Mouse (Mus musculus): ENCODE results near the gene Tll1. TPM values are rescaled to one million over a fixed set of nuclear protein-coding genes. Genes with fewer than 3 reads are reported as not detected.

Gene Tll1
- 1.2 and 1.6 TPM in 2 replicates for polyA plus RNA-seq (2016; fragmentation: Nextera tagmentation; extraction: Ambion mirVana)

DNA sequence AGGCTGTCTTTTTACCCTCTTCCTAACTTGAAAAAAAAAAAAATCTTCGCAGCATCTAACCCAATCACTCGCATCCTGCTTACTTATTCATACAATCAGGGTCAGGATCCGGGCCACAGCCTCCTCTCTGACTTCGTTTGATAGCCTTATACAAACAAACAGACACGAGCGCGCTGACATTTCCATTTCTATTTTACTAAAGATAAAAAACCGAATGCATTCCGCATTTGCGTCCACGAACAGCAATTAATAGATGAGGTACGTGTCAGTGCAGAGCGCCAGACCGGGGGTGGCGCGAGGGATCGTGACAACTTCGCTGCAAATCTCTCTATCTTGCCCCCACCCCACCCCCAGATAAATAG is at the start of gene Tll1:
Gene Tll1 (minus strand): TSS at position 248 of the 362 bp plus-strand sequence.
- Histone ChIP-seq H3K27ac (replicated peaks) (peak within 1 kb of the TSS; percentile 79), H3K4me1 (peaks cover 22% of the 10 kb centered on the region), H3K9me3 (no peaks in the 10 kb centered on the region), H3K27me3 (replicated peaks; ENCODE audit: low read depth, poor library complexity, severe bottlenecking) (peaks cover 35% of the 10 kb centered on the region), H3K4me3 (peak within 1 kb of the TSS; percentile 77), H3K36me3 (replicated peaks) (no peaks in the 10 kb centered on the region)
- peak; percentile 33 for DNase-seq (ENCODE audit: low spot score)
- under 1% methylated on average over 18 of the region's 18 CpGs for WGBS

DNA sequence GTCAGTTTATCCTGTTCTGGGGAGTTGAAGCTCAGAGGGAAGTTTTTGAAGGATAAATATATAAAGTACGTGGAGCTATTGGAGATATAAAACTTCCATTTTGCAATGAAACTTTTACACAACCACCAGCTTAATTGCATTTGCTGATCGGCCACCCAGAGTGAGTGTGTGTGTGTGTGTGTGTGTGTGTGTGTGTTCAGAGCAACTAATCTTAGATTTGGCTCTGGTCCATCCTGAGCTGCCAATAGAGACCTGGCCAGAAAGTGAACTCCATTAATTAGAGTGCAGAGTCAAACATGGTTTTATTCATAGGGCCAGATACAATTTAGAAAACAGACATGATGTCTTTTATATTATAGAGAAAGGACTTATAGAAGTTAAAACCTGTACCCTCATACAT is 32.6 kb upstream of the Tll1 start:
- no peaks in the 10 kb centered on the region for H3K4me1 ChIP-seq
- WGBS, result 84% methylated on average over 2 of the region's 2 CpGs

DNA sequence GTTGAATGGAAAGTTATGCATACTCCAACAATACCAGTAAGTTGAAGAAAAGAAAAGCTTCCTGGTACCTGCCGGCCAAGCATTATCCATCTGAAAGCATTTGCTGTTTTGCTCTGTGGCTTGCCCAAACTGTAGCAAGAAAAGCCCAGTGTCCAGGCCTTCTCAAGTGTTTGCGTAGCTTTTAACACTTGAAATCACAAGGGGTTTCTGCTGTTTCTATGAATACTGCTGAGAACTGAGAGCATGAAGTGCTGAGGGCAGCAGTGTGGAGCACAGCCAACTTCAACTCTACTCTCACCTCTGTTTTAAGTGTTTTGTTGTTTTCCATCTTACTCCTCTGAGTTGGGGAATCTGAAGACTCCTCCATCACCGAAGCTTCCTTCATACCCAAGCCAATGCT is 15.5 kb upstream of the Tll1 start:
- no peak for DNase-seq (ENCODE audit: low spot score)
- Histone ChIP-seq H3K36me3 (replicated peaks) (no peaks in the 10 kb centered on the region), H3K27me3 (replicated peaks; ENCODE audit: low read depth, poor library complexity, severe bottlenecking) (no peaks in the 10 kb centered on the region), H3K27ac (replicated peaks) (no peak overlapping the region), H3K4me3 (no peak overlapping the region), H3K9me3 (no peaks in the 10 kb centered on the region), H3K4me1 (peaks cover 3% of the 10 kb centered on the region; the same call in 1 of the 2 replicates)
- WGBS, result 87% methylated on average over 3 of the region's 3 CpGs

More for the DNA sequence above, 32.6 kb upstream of the Tll1 start:
- no peaks in the 10 kb centered on the region for H3K9me3 ChIP-seq
- no peak for DNase-seq (ENCODE audit: low spot score)
- no peaks in the 10 kb centered on the region for H3K27me3 ChIP-seq (replicated peaks; ENCODE audit: low read depth, poor library complexity, severe bottlenecking)
- H3K27ac ChIP-seq (replicated peaks), result no peak overlapping the region
- no peaks in the 10 kb centered on the region for H3K36me3 ChIP-seq (replicated peaks)
- H3K4me3 ChIP-seq, result no peak overlapping the region

DNA sequence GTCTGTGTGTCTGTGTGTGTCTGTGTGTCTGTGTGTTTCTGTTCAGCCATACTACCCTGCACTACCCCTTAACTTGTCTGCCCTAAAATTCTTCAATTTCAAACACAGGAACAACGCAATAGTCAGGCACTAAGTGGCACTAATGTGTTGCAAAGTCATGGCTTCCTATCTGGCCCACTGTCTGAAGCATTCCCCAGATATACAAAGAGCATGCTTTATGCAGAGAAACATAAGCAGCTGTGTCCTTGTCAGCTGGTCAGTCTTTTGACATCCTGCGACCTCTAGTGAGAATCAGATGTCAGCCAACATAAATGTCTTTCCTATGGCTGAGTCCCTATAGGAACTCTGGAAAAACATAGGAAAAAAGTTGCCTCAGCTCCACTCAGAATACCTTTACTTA is 11.6 kb upstream of the Tll1 start:
- H3K4me3 ChIP-seq, result no peak overlapping the region
- H3K27ac ChIP-seq (replicated peaks), result no peak overlapping the region
- DNase-seq (ENCODE audit: low spot score), result peak; percentile 17
- peaks cover 8% of the 10 kb centered on the region for H3K4me1 ChIP-seq
- H3K36me3 ChIP-seq (replicated peaks), result no peaks in the 10 kb centered on the region
- no peaks in the 10 kb centered on the region for H3K9me3 ChIP-seq
- no peaks in the 10 kb centered on the region for H3K27me3 ChIP-seq (replicated peaks; ENCODE audit: low read depth, poor library complexity, severe bottlenecking)
- WGBS, result 35% methylated on average over 2 of the region's 2 CpGs

DNA sequence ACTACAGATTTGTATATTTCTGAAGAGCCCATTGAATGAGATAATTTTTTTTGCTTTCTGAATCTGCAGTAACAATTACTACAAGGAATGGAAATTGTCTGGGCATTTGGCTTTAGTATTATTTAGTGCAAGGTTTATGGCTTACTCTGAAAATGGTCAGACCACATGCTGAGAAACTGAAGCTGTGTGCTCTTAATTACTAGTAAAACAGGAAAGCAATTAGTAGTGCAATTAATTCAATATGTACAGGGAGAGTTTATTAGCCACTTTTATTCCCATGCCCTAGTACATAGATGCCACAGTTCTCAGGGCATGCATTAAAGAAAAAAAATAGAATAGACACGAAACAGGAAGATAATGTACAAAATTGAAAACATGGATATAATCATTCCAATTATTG is 10.2 kb upstream of the Tll1 start:
- Histone ChIP-seq H3K4me1 (peaks cover 8% of the 10 kb centered on the region), H3K9me3 (peaks cover 5% of the 10 kb centered on the region; the same call in 1 of the 2 replicates), H3K27me3 (replicated peaks; ENCODE audit: low read depth, poor library complexity, severe bottlenecking) (no peaks in the 10 kb centered on the region), H3K36me3 (replicated peaks) (no peaks in the 10 kb centered on the region), H3K27ac (replicated peaks) (no peak overlapping the region), H3K4me3 (no peak overlapping the region)
- no peak for DNase-seq (ENCODE audit: low spot score)
- WGBS, result 60% methylated on average over 1 of the region's 1 CpGs

DNA sequence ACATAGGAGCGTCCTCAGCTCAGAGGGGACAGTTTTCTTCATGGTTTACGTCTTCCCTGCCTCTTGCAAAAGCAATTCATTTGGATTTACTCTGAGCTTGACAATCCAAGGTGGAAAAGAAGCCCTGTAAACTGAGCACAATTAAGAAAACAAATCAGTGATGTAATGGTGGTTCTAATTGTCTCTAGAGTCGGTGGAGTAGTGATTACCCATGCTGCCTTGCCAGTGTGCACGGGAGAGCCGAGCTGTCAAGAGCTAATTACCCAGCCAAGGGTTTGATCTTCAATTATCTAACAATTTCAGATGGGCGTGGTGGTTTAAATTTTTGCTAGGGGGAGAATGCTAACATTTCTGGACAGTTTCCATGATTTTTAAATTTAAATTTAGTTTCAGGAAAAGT is 9.3 kb upstream of the Tll1 start:
- WGBS, result 46% methylated on average over 6 of the region's 6 CpGs
- H3K36me3 ChIP-seq (replicated peaks), result no peaks in the 10 kb centered on the region
- H3K4me1 ChIP-seq, result peaks cover 8% of the 10 kb centered on the region
- peaks cover 5% of the 10 kb centered on the region; the same call in 1 of the 2 replicates for H3K9me3 ChIP-seq
- H3K27ac ChIP-seq (replicated peaks), result no peak overlapping the region
- H3K4me3 ChIP-seq, result no peak overlapping the region
- DNase-seq (ENCODE audit: low spot score), result no peak
- no peaks in the 10 kb centered on the region for H3K27me3 ChIP-seq (replicated peaks; ENCODE audit: low read depth, poor library complexity, severe bottlenecking)

DNA sequence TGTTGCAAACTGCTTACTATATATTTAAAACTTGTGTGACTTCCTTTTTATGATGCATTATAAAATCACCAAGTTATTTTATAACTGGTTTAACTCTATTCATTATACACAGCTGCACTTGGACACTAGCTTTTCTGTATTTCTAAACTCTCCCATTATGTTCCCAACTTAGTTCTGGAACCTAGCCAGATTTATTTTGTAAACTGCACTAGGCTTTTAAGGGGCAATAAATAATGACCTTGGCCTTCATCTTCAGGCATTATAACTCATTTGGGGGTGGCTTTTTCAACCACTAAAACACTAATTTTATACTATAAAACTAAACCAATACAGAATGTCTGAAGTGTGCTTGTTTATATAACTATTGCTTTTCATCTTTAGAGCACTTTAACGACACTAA is 8.8 kb upstream of the Tll1 start:
- H3K36me3 ChIP-seq (replicated peaks), result no peaks in the 10 kb centered on the region
- no peak overlapping the region for H3K4me3 ChIP-seq
- WGBS, result 76% methylated on average over 1 of the region's 1 CpGs
- H3K27me3 ChIP-seq (replicated peaks; ENCODE audit: low read depth, poor library complexity, severe bottlenecking), result no peaks in the 10 kb centered on the region
- H3K27ac ChIP-seq (replicated peaks), result no peak overlapping the region
- no peak for DNase-seq (ENCODE audit: low spot score)
- peaks cover 8% of the 10 kb centered on the region for H3K4me1 ChIP-seq
- H3K9me3 ChIP-seq, result peaks cover 5% of the 10 kb centered on the region; the same call in 1 of the 2 replicates

DNA sequence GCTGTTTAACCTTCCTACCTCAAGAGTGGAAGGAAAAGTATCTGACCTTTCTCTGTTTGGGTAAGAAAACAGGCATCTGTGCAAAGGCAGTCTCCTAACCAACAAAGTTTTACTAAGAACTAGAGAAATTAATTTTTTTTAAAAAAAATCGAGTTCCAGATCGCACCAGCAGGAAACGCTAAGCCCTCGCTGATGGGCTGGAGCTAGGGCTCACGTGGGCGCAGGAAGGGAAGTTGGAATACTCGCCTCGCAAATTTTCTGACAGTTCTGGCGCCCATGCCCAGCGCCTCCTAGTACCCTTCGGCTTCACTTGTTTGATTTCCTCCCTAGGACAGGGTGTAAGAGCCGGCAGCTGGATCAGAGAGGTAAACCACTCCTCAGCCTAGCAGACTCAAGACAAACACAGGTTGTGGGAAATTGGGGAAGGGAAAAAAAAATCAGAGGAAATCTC is 365 bp upstream of the Tll1 start:
- WGBS, result under 1% methylated on average over 12 of the region's 12 CpGs
- H3K27ac ChIP-seq (replicated peaks), result peak overlapping the region; percentile 79; the same call in 1 of the 2 replicates
- DNase-seq (ENCODE audit: low spot score), result peak; percentile 61
- H3K9me3 ChIP-seq, result no peaks in the 10 kb centered on the region
- peaks cover 35% of the 10 kb centered on the region for H3K27me3 ChIP-seq (replicated peaks; ENCODE audit: low read depth, poor library complexity, severe bottlenecking)
- H3K36me3 ChIP-seq (replicated peaks), result no peaks in the 10 kb centered on the region
- peaks cover 22% of the 10 kb centered on the region for H3K4me1 ChIP-seq
- H3K4me3 ChIP-seq, result peak overlapping the region; percentile 77

DNA sequence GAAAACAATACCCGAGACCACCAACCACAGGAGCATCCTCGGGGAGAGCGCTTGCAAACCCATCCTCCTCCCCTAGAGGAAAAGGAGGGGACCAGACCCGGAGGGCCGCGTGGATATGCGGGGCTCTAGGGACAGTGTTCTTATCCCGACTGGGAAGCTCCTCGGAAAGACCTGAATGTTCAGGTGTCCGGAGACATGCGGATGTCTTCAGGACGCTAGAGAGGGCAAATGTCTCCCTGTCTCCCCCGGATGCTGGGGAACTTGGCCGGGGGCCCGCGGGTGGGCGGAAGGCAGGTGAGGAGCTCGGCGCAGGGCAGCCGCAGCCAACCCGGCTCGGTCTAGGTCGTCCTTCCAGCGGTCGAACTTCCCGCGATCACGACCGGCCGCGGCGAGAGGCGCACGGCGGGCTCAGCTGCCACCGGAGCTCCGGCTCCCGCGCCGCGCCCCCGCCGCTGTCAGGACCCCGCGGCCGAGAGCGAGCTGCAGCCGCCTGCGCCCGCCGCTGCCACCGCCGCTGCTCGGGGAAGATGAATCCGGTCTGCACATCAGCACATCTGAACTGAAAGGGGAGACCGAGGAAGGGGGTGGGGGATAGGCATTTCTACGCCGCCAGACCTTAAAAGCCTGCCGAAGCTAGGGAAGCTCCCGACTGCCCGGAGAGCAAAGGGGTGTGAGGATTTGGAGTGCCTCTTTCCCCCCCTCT is 599 bp downstream of the Tll1 start:
- peak overlapping the region; percentile 79 for H3K27ac ChIP-seq (replicated peaks)
- H3K36me3 ChIP-seq (replicated peaks), result no peaks in the 10 kb centered on the region
- peak overlapping the region; percentile 77 for H3K4me3 ChIP-seq
- WGBS, result under 1% methylated on average over 61 of the region's 61 CpGs
- H3K9me3 ChIP-seq, result no peaks in the 10 kb centered on the region
- peaks cover 22% of the 10 kb centered on the region for H3K4me1 ChIP-seq
- peak; percentile 68 for DNase-seq (ENCODE audit: low spot score)
- H3K27me3 ChIP-seq (replicated peaks; ENCODE audit: low read depth, poor library complexity, severe bottlenecking), result peaks cover 35% of the 10 kb centered on the region

DNA sequence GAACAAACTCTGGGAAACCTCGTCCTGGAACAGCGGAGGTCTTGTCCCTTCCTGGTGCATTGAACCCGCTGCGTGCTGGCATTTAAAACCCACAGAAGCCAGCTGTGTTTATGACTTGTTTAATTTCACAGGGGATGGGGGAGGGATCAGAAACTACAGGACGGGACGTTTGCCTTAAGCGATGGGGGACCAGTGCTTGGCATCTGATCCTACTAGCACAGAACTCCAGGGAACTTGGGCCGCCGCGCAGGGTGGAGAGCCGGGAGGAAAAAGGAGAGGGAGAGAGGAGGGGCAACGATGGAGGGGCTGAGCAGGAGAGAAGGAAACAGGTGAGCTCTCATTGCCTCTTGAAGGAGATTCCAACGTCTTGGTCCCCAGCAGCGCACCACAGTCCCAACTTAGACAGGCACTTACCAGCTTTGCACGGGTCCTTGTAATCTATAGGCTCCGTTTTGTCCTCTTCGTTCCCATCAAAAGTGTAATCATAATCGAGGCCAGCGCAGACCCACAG is 1.2 kb downstream of the Tll1 start:
- WGBS, result under 1% methylated on average over 19 of the region's 19 CpGs
- H3K27ac ChIP-seq (replicated peaks), result peak overlapping the region; percentile 79
- peaks cover 22% of the 10 kb centered on the region for H3K4me1 ChIP-seq
- H3K27me3 ChIP-seq (replicated peaks; ENCODE audit: low read depth, poor library complexity, severe bottlenecking), result peaks cover 35% of the 10 kb centered on the region
- no peaks in the 10 kb centered on the region for H3K9me3 ChIP-seq
- H3K4me3 ChIP-seq, result peak overlapping the region; percentile 77
- H3K36me3 ChIP-seq (replicated peaks), result no peaks in the 10 kb centered on the region
- DNase-seq (ENCODE audit: low spot score), result peak; percentile 50

DNA sequence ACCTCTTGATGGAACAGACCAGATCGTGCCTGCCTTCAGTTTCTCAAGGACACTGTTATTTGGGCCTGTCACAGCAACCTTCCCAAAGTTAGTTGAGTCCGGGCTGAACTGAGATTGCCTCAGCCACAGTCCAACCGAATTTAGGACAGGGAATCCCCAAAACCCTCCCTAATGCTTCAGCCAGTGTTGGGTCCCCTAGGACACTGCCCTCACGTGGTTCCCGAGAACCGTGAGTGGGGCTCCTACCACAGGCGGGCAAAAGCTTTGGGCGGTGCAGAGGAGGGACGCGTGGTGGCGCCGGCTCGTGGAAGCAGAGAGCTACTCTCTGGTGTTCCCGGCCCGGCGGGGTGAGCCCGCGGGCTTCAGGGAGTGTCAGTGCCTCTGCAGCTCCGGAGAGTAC is 1.9 kb downstream of the Tll1 start:
- H3K4me1 ChIP-seq, result peaks cover 22% of the 10 kb centered on the region
- peak; percentile 68 for DNase-seq (ENCODE audit: low spot score)
- H3K27ac ChIP-seq (replicated peaks), result no peak overlapping the region
- peaks cover 35% of the 10 kb centered on the region for H3K27me3 ChIP-seq (replicated peaks; ENCODE audit: low read depth, poor library complexity, severe bottlenecking)
- H3K9me3 ChIP-seq, result no peaks in the 10 kb centered on the region
- peak overlapping the region; percentile 77 for H3K4me3 ChIP-seq
- 1% methylated on average over 19 of the region's 19 CpGs for WGBS
- H3K36me3 ChIP-seq (replicated peaks), result no peaks in the 10 kb centered on the region

DNA sequence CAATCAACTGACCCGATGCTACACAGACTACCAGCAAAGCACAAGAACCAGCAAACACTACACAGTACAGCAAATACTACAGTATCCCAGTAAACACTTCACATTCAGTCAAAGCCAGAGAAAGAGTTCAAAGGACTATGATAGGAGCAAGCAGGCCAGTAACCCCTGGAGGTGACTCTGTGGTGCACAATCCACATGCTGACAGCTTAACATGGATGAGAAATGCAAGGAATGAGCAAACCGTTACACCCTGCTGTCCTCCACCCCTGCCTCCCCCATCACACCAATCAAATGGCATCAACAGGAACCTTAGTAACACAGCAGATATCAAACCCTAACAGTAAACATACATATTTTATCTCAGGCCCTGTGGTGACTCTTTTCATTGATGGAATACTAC is 7.7 kb downstream of the Tll1 start:
- Histone ChIP-seq H3K36me3 (replicated peaks) (no peaks in the 10 kb centered on the region), H3K27ac (replicated peaks) (no peak overlapping the region), H3K4me3 (no peak overlapping the region), H3K9me3 (no peaks in the 10 kb centered on the region), H3K4me1 (no peaks in the 10 kb centered on the region), H3K27me3 (replicated peaks; ENCODE audit: low read depth, poor library complexity, severe bottlenecking) (peaks cover 8% of the 10 kb centered on the region)
- WGBS, result 79% methylated on average over 2 of the region's 2 CpGs
- DNase-seq (ENCODE audit: low spot score), result no peak

DNA sequence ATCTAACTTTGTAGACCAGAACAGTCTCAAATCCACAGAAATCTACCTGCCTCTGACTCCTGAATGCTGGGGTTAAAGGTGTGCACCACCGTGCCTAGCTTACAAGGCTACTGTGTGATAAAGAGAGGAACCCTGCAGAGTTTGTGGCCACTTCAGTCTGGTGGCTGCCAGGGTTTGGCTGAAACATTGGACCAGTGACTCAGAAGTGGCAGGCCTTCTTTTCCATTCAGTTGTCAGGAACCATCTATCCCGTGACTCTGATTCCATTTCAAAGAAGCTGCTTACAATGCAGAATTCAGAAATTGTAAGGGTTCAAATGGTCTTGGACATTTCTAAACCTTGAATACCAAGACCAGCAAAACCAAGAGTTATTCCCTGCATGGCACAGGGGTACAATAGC is 12.7 kb downstream of the Tll1 start:
- Histone ChIP-seq H3K27me3 (replicated peaks; ENCODE audit: low read depth, poor library complexity, severe bottlenecking) (no peaks in the 10 kb centered on the region), H3K36me3 (replicated peaks) (no peaks in the 10 kb centered on the region), H3K4me3 (no peak overlapping the region), H3K27ac (replicated peaks) (no peak overlapping the region), H3K9me3 (no peaks in the 10 kb centered on the region), H3K4me1 (0 out of 2 replicates have a peak, but pooled peaks cover 3% of the 10 kb centered on the region)
- 60% methylated on average over 2 of the region's 2 CpGs for WGBS
- DNase-seq (ENCODE audit: low spot score), result no peak
